Mouse (Mus musculus): Measurements from ENCODE around the gene Haao.

Haao gene

GRCm38 (mm10) chr17:83847815-83848214 lies at the start of gene Haao:
Haao (minus strand) TSS chr17:83847963.
- in situ Hi-C loops (cut with MboI; ENCODE audit: unreplicated experiment in 2 of 2), result no loop called here

DNA sequence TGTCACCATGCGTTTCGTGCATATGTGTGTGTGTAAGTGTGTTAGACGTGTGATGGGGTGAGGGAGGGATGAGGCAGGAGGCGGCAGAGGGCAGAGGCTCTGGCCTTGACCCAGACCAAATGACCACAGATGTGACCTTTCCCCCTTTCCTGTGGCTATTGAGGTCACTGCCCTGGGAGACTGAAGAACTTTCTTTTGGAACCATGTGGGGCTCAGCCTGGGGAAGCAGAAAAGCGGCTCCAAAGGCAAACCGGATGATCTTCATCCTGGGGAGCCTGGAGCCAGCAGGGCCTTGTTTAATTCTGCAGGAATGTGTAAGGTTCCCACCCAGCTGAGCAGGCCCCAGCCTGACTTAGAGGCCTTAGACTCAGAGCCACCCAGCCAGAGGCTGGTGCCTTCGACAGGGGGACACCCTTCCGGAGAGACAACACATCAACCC lies 49.6 kb upstream of the Haao start:
- in situ Hi-C loops (cut with MboI; ENCODE audit: unreplicated experiment in 2 of 2), result no loop called here

GRCm38 (mm10) chr17:83896723-83897122 lies 49.0 kb upstream of the Haao start:
- in situ Hi-C loops (cut with MboI; ENCODE audit: unreplicated experiment in 2 of 2), result no loop called here

DNA sequence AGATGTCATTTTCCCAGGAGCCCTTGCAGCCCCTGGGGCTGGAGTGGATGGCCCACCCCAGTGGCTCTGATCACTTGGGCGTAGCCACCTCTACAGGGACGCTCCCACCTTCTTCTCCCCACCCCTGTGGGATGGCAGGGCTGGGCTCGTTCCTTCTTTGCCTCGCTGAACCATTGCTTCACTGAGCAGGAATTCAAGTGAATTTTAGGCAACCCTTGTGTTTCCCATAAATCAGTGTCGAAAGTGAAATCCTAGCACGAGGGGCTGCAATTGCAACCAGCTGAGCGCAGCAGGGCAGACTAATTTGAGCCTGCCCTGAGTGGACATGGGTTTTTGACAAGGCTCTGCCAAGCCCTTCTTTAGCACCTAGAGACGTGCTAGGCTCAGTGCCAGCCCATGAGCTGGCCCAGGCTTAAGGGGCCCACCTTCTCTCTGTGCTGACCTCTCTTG lies 47.6 kb upstream of the Haao start:
- in situ Hi-C loops (cut with MboI; ENCODE audit: unreplicated experiment in 2 of 2), result no loop called here

GRCm38 (mm10) chr17:83893134-83893533 lies 45.4 kb upstream of the Haao start:
- in situ Hi-C loops (cut with MboI; ENCODE audit: unreplicated experiment in 2 of 2), result loop anchor here in 1 of 2 experiments (5.0 kb wide), 1 partner anchor 489 kb away; no protein-coding TSS in a partner anchor

DNA sequence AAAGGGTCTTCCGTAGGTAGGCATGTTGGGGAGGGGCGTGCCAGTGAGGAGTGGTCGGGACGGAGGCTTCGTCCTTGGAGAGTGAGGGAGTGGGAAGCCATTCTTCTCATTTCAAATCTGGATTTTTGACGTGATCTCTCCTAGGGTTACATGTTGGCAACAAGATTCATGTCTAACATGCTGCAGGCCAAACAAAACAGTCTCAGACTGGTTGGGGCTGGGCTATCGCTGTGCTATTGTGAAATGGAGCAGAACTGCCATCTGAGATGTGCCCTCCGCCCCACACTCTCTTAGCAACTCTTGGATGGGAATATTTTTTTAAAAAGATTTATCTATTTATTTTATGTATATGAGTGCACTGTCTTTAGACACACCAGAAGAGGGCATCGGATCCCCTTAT lies 44.1 kb upstream of the Haao start:
- in situ Hi-C loops (cut with MboI; ENCODE audit: unreplicated experiment in 2 of 2), result loop anchor here in 1 of 2 experiments (5.0 kb wide), 1 partner anchor 490 kb away; no protein-coding TSS in a partner anchor

- in situ Hi-C loops (cut with MboI; ENCODE audit: unreplicated experiment in 2 of 2), result loop anchor here in 1 of 2 experiments (5.0 kb wide), 1 partner anchor 492 kb away; no protein-coding TSS in a partner anchor
These were observed 42.6 kb upstream of the Haao start for GRCm38 (mm10) chr17:83890373-83890696.

GRCm38 (mm10) chr17:83889691-83890372 lies 42.1 kb upstream of the Haao start:
- in situ Hi-C loops (cut with MboI; ENCODE audit: unreplicated experiment in 2 of 2), result loop anchor here in 1 of 2 experiments (5.0 kb wide), 1 partner anchor 492 kb away; no protein-coding TSS in a partner anchor

- in situ Hi-C loops (cut with MboI; ENCODE audit: unreplicated experiment in 2 of 2), result no loop called here
These were observed 41.5 kb upstream of the Haao start for GRCm38 (mm10) chr17:83889329-83889690.

- in situ Hi-C loops (cut with MboI; ENCODE audit: unreplicated experiment in 2 of 2), result no loop called here
These were observed 39.5 kb upstream of the Haao start for GRCm38 (mm10) chr17:83887241-83887640.

DNA sequence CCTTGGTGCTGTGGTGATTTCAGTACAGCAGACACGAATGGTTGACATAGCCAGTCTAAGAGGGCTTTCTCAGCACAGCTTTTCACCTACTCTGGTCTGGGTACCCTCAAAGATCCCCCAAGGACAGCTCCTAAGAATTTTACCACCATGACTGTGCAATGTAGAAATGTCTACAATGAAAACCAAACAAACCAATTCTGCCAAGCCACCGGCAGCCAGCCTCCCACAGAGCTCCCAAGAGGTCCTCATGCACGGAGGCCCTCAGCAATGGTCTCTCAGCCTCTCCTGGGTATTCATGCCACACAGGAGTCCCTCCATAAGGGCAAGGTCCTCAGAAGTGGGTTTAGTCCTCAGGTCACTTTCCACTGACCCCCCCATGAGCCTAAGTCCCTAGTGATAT lies 38.6 kb upstream of the Haao start:
- in situ Hi-C loops (cut with MboI; ENCODE audit: unreplicated experiment in 2 of 2), result no loop called here

GRCm38 (mm10) chr17:83885750-83886149 lies 38.0 kb upstream of the Haao start:
- in situ Hi-C loops (cut with MboI; ENCODE audit: unreplicated experiment in 2 of 2), result no loop called here

GRCm38 (mm10) chr17:83885021-83885582 lies 37.3 kb upstream of the Haao start:
- in situ Hi-C loops (cut with MboI; ENCODE audit: unreplicated experiment in 2 of 2), result no loop called here

- in situ Hi-C loops (cut with MboI; ENCODE audit: unreplicated experiment in 2 of 2), result no loop called here
These were observed 35.0 kb upstream of the Haao start for GRCm38 (mm10) chr17:83882788-83883187.

GRCm38 (mm10) chr17:83881071-83881470 lies 33.3 kb upstream of the Haao start:
- in situ Hi-C loops (cut with MboI; ENCODE audit: unreplicated experiment in 2 of 2), result no loop called here

GRCm38 (mm10) chr17:83880174-83880710 lies 32.5 kb upstream of the Haao start:
- in situ Hi-C loops (cut with MboI; ENCODE audit: unreplicated experiment in 2 of 2), result no loop called here

GRCm38 (mm10) chr17:83879631-83880030 lies 31.9 kb upstream of the Haao start:
- in situ Hi-C loops (cut with MboI; ENCODE audit: unreplicated experiment in 2 of 2), result loop anchor here in 1 of 2 experiments (10.0 kb wide), 1 partner anchor 315 kb away; no protein-coding TSS in a partner anchor

GRCm38 (mm10) chr17:83874610-83875009 lies 26.8 kb upstream of the Haao start:
- in situ Hi-C loops (cut with MboI; ENCODE audit: unreplicated experiment in 2 of 2), result loop anchor here (5.0 to 10.0 kb wide), 3 partner anchors 320 to 608 kb away; no protein-coding TSS in a partner anchor

DNA sequence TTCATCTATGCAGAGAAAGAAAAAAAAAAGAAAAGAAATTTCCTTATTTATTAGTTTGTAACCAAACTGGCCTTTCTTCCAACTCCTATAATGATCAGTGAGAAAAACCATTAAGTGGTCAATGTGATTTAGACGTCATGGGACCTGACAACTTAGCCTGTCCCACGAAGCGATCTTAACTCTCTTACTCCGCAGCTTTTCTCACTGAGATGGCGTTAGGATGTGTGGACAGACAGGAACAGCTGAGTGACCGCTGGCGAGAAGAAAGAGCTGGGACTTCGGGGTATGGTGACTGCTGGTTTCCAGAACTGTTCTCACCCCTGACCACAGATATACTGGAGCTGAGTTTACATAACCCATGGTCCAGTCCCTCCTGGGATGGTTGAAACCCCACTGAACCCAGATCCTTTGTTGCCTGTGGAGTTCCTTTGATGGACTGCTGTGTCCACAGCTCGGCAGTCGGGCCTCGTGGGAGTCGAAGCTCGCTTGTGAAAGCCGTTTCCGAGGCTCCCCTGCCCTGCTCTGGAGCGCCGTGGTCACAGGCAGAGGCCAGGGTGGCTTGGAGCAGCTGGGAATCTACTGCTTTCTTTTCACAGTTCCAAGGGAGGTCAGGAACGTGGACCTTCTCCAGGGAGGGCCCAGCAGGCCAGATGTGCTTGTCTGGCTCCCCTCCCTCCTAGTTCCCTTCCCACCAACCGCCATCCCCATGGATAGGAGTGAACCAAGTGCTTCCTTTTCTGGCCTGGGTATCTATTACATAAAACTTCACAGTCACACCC lies 25.8 kb upstream of the Haao start:
- in situ Hi-C loops (cut with MboI; ENCODE audit: unreplicated experiment in 2 of 2), result loop anchor here (5.0 to 10.0 kb wide), 3 partner anchors 321 to 609 kb away; no protein-coding TSS in a partner anchor

GRCm38 (mm10) chr17:83872806-83873348 lies 25.1 kb upstream of the Haao start:
- in situ Hi-C loops (cut with MboI; ENCODE audit: unreplicated experiment in 2 of 2), result loop anchor here (5.0 to 10.0 kb wide), 3 partner anchors 322 to 609 kb away; no protein-coding TSS in a partner anchor
